Mouse (Mus musculus) midbrain, embryonic 13.5 days (tissue): Measurements from ENCODE around the gene Noxa1. TPM values are rescaled to one million over a fixed set of nuclear protein-coding genes. Genes with fewer than 3 reads are reported as not detected.

Experiments used
- ATAC-seq: fragments of 200-750 bp; cut with Nextera tagmentation; 2 replicates; pipeline ENCODE4 v1.8.0; 2017; ENCODE audit warnings: mild to moderate bottlenecking, moderate TSS enrichment, moderate library complexity
- H3K27ac ChIP-seq: fragments of 300-500 bp; sonication (generic); 2 replicates; pipeline ENCODE4 v1.5.1; 2015; ENCODE audit warnings: inconsistent platforms, mild to moderate bottlenecking, moderate library complexity
- H3K27me3 ChIP-seq: fragments of 300-500 bp; sonication (generic); 2 replicates; pipeline ENCODE4 v1.6.1; 2015; ENCODE audit warnings: mild to moderate bottlenecking, inconsistent platforms
- H3K36me3 ChIP-seq: fragments of 300-500 bp; sonication (generic); 2 replicates; pipeline ENCODE4 v1.6.1; 2015; ENCODE audit warnings: mild to moderate bottlenecking, inconsistent platforms
- H3K4me1 ChIP-seq: fragments of 300-500 bp; sonication (generic); replicated peaks from 2 replicates; pipeline ENCODE4 v1.6.1; 2015; ENCODE audit warnings: inconsistent platforms
- H3K4me2 ChIP-seq: fragments of 300-500 bp; sonication (generic); replicated peaks from 2 replicates; pipeline ENCODE4 v1.6.1; 2015; ENCODE audit warnings: moderate library complexity, mild to moderate bottlenecking, inconsistent platforms
- H3K4me3 ChIP-seq: fragments of 300-500 bp; sonication (generic); replicated peaks from 2 replicates; pipeline ENCODE4 v1.5.1; 2015; ENCODE audit warnings: mild to moderate bottlenecking, inconsistent platforms
- H3K9ac ChIP-seq: fragments of 300-500 bp; sonication (generic); replicated peaks from 2 replicates; pipeline ENCODE4 v1.6.1; 2015; ENCODE audit warnings: mild to moderate bottlenecking, inconsistent platforms
- H3K9me3 ChIP-seq: fragments of 300-500 bp; sonication (generic); 2 replicates; pipeline ENCODE4 v1.6.1; 2016; ENCODE audit warnings: mild to moderate bottlenecking, inconsistent platforms
- WGBS: fragments of 180-500 bp; shearing (Covaris S2); methylation state at CpG from one replicate; pipeline ENCODE4 v1.1.7; 2015; 5-methylcytosine and 5-hydroxymethylcytosine counted together
- polyA plus RNA-seq: library from polyadenylated mRNA; unstranded; fragments of >200 nt; fragmentation: Nextera tagmentation; extraction: Ambion mirVana; gene quantifications from 2 replicates; pipeline ENCODE4 v1.2.1, GENCODE M21; 2015

Noxa1 gene
- polyA plus RNA-seq, 1 experiment from 2014 or later = 0.16 TPM

DNA sequence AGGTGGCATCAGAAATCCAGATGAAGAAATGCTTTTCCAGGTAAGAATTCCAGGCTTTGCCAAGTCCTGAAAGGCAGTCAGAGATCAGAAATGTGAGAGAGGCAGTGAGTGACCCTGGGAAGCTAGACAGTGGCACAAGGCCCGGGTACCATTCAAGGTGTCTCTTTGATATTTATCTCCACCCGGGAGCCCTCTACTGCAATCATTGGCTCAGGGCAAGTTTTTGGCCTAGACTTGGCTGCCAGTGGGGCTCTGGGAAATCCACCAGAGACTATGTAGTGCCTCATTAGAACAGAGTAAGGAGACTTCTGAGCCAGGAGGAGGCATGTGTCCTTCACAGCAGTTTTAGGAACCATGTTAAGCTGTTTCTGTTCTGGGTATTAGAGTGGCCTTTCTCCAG lies 27.7 kb upstream of the Noxa1 start:
- H3K9me3 ChIP-seq = no peaks in the 10 kb centered on the region
- no peak overlapping the region for H3K27ac ChIP-seq
- H3K36me3 ChIP-seq = no peaks in the 10 kb centered on the region
- H3K4me1 ChIP-seq = peaks cover 34% of the 10 kb centered on the region
- H3K9ac ChIP-seq = no peak overlapping the region
- 78% methylated on average over 2 of the region's 2 CpGs for WGBS
- ATAC-seq = no peak
- peaks cover 14% of the 10 kb centered on the region; the same call in 1 of the 2 replicates for H3K27me3 ChIP-seq
- no peak overlapping the region for H3K4me2 ChIP-seq
- H3K4me3 ChIP-seq = no peak overlapping the region

DNA sequence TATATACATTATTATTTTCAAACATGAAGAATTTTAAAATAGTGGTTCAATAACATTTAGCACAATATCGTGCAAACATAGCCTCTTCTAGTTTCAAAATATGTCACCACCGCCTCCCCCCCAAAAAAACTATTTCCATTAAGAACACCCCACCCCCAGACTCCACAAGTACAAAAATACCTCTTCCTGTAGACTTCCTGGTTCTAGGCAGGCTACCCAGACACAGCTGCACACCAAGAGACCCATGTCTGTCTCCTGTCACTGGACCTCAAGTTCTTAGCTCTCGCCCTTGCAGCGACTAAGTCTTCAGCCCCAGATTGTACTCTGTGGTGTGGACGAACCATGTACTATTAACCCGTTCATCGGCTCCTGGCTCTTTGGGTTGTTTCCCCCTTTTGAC lies 26.0 kb upstream of the Noxa1 start:
- WGBS = 85% methylated on average over 7 of the region's 7 CpGs

DNA sequence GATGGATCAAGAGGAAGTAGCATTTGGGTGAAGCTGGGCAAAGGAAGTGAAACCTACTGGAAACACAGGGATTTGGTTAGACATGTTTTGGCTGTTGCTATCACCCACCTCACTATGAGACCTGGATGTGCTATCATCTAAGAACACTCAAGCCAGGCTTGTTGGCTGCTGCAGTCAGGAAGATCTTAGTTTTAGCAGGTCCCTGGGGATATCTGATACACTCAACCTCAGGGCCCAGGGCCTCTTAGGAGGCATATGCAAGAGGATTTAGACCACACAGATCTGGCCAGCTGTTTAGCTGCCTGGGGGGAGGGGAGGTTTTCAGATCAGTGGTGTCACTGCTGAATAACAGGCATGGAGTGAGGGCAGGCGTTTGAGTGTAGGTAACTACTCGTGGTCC lies 20.5 kb upstream of the Noxa1 start:
- 61% methylated on average over 2 of the region's 2 CpGs for WGBS
- H3K9me3 ChIP-seq = no peaks in the 10 kb centered on the region
- no peak for ATAC-seq
- no peaks in the 10 kb centered on the region for H3K27me3 ChIP-seq
- H3K9ac ChIP-seq = no peak overlapping the region
- no peak overlapping the region for H3K27ac ChIP-seq
- no peaks in the 10 kb centered on the region for H3K36me3 ChIP-seq
- peaks cover 10% of the 10 kb centered on the region for H3K4me1 ChIP-seq
- H3K4me3 ChIP-seq = no peak overlapping the region
- no peak overlapping the region for H3K4me2 ChIP-seq

More for the DNA sequence above, 26.0 kb upstream of the Noxa1 start:
- H3K36me3 ChIP-seq = no peaks in the 10 kb centered on the region
- no peak for ATAC-seq
- H3K4me3 ChIP-seq = no peak overlapping the region
- H3K27ac ChIP-seq = no peak overlapping the region
- no peak overlapping the region for H3K9ac ChIP-seq
- H3K4me2 ChIP-seq = no peak overlapping the region
- H3K4me1 ChIP-seq = peaks cover 18% of the 10 kb centered on the region
- no peaks in the 10 kb centered on the region for H3K9me3 ChIP-seq
- peaks cover 14% of the 10 kb centered on the region; the same call in 1 of the 2 replicates for H3K27me3 ChIP-seq

DNA sequence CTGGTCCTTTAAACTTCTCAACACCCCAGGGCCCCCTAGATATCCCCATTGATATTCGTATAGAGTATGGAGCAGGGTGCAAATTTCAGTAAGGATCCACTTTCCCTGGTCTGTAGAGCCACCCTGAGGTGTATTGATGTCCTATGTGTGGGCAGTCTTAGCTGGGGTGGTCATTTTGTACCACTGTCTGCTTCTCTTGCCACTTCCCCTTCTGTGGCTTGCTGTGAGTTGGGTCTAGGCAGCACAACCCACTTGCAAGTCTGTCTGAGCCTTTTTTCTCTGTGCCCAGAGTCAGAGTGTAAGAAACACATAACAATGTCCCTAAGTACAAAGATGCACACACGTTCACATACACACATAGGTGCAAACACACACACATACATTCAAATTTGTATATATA lies 19.4 kb upstream of the Noxa1 start:
- Histone ChIP-seq H3K4me2 (no peak overlapping the region), H3K9ac (no peak overlapping the region), H3K36me3 (no peaks in the 10 kb centered on the region), H3K9me3 (no peaks in the 10 kb centered on the region), H3K4me1 (peaks cover 10% of the 10 kb centered on the region), H3K27ac (no peak overlapping the region), H3K27me3 (no peaks in the 10 kb centered on the region), H3K4me3 (no peak overlapping the region)
- 83% methylated on average over 2 of the region's 2 CpGs for WGBS
- ATAC-seq = no peak

DNA sequence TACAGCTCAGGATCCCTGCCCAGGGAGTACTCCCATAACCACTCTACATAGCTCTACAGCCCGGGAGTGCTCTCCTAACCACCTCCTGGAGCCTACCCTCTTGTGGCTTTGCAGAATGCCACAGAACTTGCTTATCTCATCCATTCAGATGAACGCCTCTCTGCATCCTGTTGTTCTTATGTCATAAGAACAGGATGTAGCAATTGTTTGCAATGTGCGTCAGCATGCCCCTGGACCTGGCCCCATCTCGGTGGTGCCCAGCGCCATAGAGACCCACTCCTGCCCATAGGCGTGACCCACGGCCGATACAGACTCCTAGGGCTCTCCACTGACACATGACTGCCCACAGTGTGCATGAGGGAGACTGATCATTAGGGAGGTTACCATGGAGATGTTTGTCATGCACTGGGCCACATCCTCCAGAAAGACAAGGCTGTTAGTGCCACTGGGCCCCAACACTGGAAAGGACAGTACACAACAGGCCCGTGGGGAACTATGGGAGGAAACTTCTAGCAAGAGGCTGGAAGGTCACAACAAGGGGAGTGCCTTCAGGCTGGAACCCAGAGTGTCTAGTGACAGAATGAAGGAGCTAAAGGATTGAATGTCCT lies 16.3 kb upstream of the Noxa1 start:
- no peak overlapping the region for H3K4me2 ChIP-seq
- no peak overlapping the region for H3K9ac ChIP-seq
- ATAC-seq = peak; percentile 62; the same call in 1 of the 2 replicates
- 65% methylated on average over 9 of the region's 9 CpGs for WGBS
- H3K9me3 ChIP-seq = no peaks in the 10 kb centered on the region
- peaks cover 10% of the 10 kb centered on the region for H3K4me1 ChIP-seq
- H3K27me3 ChIP-seq = no peaks in the 10 kb centered on the region
- no peaks in the 10 kb centered on the region for H3K36me3 ChIP-seq
- H3K27ac ChIP-seq = no peak overlapping the region
- no peak overlapping the region for H3K4me3 ChIP-seq

DNA sequence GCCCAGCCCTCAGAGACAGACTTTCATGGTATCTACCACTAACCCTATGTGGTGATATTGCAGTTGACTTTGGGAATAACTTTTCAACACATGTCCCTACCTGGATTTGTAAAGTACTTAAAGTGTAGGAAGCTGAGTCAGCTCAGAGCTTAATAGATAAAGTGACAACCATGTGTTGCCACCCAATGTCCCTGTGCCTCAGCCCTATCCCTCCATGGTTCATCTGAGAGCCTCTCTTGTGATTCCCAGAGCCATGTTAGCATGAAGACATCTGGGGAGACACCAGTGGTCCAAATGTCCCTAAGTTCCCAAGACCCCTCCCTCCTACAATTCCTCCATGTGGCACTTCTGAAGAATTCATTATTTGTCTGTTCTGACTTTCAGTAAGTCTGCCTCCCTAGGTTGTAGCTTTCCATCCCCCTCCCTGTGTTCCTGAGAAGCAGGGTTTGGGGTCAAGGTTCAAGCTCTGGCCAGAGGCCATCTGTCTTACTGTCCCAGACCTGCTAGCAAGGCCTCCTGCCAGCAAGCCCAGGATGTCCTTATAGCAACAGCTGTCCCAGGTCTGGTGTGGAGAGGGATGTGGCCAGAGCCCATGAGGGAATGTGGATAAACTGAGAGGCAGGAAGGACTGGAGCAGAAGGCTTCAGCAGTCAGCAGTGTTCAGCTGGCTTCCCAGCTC lies 15.7 kb upstream of the Noxa1 start:
- H3K27ac ChIP-seq = no peak overlapping the region
- ATAC-seq = no peak
- no peak overlapping the region for H3K4me2 ChIP-seq
- no peak overlapping the region for H3K4me3 ChIP-seq
- H3K9ac ChIP-seq = no peak overlapping the region
- no peaks in the 10 kb centered on the region for H3K36me3 ChIP-seq
- H3K4me1 ChIP-seq = peaks cover 7% of the 10 kb centered on the region
- H3K27me3 ChIP-seq = no peaks in the 10 kb centered on the region
- no peaks in the 10 kb centered on the region for H3K9me3 ChIP-seq

DNA sequence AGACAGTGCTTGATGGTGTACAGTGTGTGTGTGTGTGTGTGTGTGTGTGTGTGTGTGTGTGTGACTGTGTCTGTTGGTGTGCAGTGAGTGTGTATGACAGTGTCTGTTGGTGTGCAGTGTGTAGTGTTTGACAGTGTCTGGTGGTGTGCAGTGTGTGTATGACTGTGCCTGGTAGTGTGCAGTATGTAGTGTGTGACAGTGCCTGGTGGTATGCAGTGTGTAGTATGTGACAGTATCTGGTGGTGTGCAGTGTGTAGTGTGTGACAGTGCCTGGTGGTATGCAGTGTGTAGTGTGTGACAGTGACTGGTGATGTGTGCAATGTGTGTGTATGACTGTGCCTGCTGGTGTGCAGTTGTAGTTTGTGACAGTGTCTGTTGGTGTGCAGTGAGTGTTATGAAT lies 14.5 kb upstream of the Noxa1 start:
- peak; percentile 53; the same call in 1 of the 2 replicates for ATAC-seq
- Histone ChIP-seq H3K4me1 (peaks cover 4% of the 10 kb centered on the region; the same call in 1 of the 2 replicates), H3K27me3 (no peaks in the 10 kb centered on the region), H3K27ac (no peak overlapping the region), H3K4me2 (no peak overlapping the region), H3K4me3 (no peak overlapping the region), H3K9me3 (no peaks in the 10 kb centered on the region), H3K9ac (no peak overlapping the region), H3K36me3 (no peaks in the 10 kb centered on the region)

DNA sequence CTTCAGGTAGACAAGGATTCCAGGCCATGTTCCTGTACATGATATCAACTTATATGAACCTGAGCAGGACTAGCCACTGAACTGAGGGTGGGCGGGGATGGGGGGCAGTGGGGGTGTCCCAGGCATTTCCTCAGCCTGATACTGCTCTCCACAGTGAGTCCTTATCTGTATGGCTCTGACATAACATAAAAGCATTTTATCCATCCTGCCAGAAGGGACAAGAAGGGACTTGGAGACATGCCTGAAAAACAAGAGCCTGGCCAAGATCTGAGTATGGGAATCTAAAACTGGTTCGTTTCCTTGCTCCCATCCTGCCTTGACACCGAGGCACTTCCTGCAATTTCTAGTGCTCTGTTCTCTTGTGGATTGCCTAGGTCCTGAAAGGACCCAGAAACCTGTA lies 11.1 kb upstream of the Noxa1 start:
- no peak overlapping the region for H3K27ac ChIP-seq
- H3K27me3 ChIP-seq = 0 out of 2 replicates have a peak, but pooled peaks cover under 1% of the 10 kb centered on the region
- no peak for ATAC-seq
- H3K36me3 ChIP-seq = no peaks in the 10 kb centered on the region
- no peak overlapping the region for H3K4me3 ChIP-seq
- H3K4me1 ChIP-seq = no peaks in the 10 kb centered on the region
- no peak overlapping the region for H3K9ac ChIP-seq
- WGBS = 89% methylated on average over 3 of the region's 3 CpGs
- no peaks in the 10 kb centered on the region for H3K9me3 ChIP-seq
- H3K4me2 ChIP-seq = no peak overlapping the region

DNA sequence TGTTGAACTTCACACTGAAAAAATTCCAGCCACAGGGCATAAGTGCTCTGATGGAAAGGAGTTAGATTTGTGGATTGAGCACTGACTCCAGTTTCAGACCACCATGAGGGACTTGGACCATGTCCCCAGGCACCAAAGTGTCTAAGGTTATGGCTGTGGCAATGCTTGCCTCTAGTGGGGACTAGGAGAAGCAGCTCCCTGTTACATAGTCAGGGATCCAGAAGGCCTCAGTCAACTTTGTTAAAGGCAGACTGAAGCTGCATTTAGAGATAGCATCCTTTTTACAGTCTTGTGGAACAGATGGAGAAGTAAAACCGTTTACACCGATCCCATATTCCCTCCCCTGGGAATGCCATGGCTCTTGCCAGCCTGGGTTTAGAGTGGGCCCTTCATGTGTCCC lies 9.2 kb upstream of the Noxa1 start:
- no peak for ATAC-seq

DNA sequence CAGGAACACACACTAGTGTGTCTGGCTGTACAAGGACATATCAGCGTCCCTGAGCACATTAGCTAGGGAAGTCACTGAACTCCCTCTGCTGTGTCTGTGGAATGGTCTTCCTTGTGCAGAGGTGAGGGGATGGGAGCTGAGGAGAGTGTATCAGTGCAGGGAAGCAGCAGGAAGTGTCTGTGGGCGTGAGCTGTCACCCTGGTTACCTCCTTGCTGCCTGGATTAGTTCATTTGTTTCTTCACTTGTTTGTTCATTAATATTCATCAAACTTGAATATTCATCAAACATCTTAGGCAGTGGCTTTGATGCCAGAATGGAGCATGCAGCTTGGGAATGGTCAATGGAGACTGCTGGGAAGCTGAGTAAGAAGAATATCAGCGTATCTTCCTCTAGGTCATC lies 4.8 kb upstream of the Noxa1 start:
- Histone ChIP-seq H3K4me1 (peaks cover 19% of the 10 kb centered on the region), H3K27me3 (peaks cover 11% of the 10 kb centered on the region), H3K4me2 (no peak overlapping the region), H3K27ac (peak overlapping the region; percentile 58), H3K9me3 (no peaks in the 10 kb centered on the region), H3K36me3 (no peaks in the 10 kb centered on the region), H3K4me3 (no peak overlapping the region), H3K9ac (no peak overlapping the region)
- peak; percentile 80 for ATAC-seq
- 31% methylated on average over 3 of the region's 3 CpGs for WGBS

More for the DNA sequence above, 9.2 kb upstream of the Noxa1 start:
- Histone ChIP-seq H3K27me3 (0 out of 2 replicates have a peak, but pooled peaks cover 3% of the 10 kb centered on the region), H3K9ac (no peak overlapping the region), H3K4me3 (no peak overlapping the region), H3K4me2 (no peak overlapping the region), H3K4me1 (peaks cover 15% of the 10 kb centered on the region), H3K9me3 (no peaks in the 10 kb centered on the region), H3K27ac (no peak overlapping the region), H3K36me3 (no peaks in the 10 kb centered on the region)
- WGBS = 95% methylated on average over 2 of the region's 2 CpGs

DNA sequence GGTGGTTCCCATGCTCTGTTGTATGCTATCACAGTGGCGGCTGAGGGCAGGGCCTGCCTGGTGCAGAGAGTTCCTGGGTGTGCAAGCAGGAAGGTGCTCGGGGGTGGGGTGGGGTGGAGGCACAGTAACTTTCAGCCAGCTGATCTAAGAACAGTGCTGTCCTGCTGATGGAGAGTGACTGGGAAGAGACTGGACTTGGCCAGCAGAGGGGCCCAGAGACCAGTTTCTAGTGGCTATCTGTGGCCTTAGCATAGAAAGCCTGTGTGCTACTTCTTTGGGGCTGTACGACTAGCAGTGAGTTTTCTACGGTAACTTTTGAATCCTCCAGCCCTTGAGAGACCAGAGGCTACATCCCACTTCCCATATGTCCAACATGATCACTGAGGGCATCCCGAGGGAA lies 4.0 kb upstream of the Noxa1 start:
- no peak overlapping the region for H3K4me3 ChIP-seq
- peaks cover 19% of the 10 kb centered on the region for H3K4me1 ChIP-seq
- H3K9me3 ChIP-seq = no peaks in the 10 kb centered on the region
- H3K27me3 ChIP-seq = peaks cover 18% of the 10 kb centered on the region
- no peak overlapping the region for H3K4me2 ChIP-seq
- no peaks in the 10 kb centered on the region for H3K36me3 ChIP-seq
- H3K27ac ChIP-seq = peak overlapping the region; percentile 58
- no peak overlapping the region for H3K9ac ChIP-seq
- 38% methylated on average over 5 of the region's 5 CpGs for WGBS
- ATAC-seq = peak; percentile 70

DNA sequence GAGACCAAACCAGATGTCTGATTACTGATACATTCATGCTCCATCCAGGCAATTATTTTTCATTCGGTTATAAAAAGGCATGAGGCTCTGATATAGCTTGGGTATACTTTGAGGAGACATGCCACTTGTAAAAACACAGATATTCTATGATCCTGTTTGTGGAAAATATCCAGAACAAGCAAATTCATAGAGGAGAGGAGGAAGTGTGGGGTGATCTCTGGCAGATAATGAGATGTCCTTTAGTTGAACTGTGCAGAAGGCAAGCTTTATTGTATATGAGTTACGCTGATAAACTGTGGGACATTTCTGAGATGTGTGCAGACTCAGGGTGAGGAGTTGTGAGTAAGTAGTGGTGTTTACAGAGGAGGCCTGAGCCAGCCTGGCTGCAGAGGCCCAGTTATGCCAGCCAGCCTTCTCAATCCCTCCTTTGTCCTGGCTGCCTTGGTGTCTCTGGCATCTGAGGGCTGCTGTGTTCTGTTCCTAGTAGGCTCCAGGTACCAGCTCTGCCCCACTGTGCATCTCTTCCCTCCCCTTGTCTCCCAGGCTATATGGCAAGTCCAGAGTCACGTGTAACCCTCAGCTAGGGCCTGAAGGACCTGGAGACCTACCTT lies 3.2 kb upstream of the Noxa1 start:
- no peak for ATAC-seq
- 82% methylated on average over 3 of the region's 3 CpGs for WGBS
- Histone ChIP-seq H3K9ac (no peak overlapping the region), H3K4me2 (no peak overlapping the region), H3K27me3 (peaks cover 20% of the 10 kb centered on the region), H3K9me3 (no peaks in the 10 kb centered on the region), H3K4me3 (no peak overlapping the region), H3K4me1 (peaks cover 19% of the 10 kb centered on the region), H3K27ac (no peak overlapping the region), H3K36me3 (no peaks in the 10 kb centered on the region)
